Mouse (Mus musculus) stomach, postnatal 0 days (tissue): ENCODE measurements at regions not wholly inside any gene's neighbourhood (a gene's known extent, or its start where the extent isn't known, plus 50 kb on each side); places are given as distances from the start of the nearest gene placed in this dataset.
"Not testable (repeated sequence)": the region's sequence is repeated elsewhere in the genome, so short reads cannot be mapped to it uniquely, and the experiment has no call there.

Experiments used
- CTCF ChIP-seq: IDR thresholded peaks from 2 replicates; pipeline ENCODE4 v1.5.1; 2016; ENCODE audit warnings: antibody characterized with exemption, low read depth, mild to moderate bottlenecking, moderate library complexity
- EP300 ChIP-seq: optimal IDR thresholded peaks from 2 replicates; pipeline ENCODE3; 2016; ENCODE audit warnings: antibody characterized with exemption

- TF ChIP-seq EP300, CTCF: not testable (repeated sequence)
Measured at GRCm38 (mm10) chr12:20223921-20224320, 269.6 kb downstream of the Gm21863 start.
